Mouse (Mus musculus) midbrain, embryonic 16.5 days (tissue): ENCODE measurements around the gene Fam19a4. TPM values are rescaled to one million over a fixed set of nuclear protein-coding genes. Genes with fewer than 3 reads are reported as not detected.
"Not testable (repeated sequence)": the region's sequence is repeated elsewhere in the genome, so short reads cannot be mapped to it uniquely, and the experiment has no call there.

Experiments
- ATAC-seq: fragments of 200-750 bp; cut with Nextera tagmentation; 2 replicates; pipeline ENCODE4 v1.8.0; 2017; ENCODE audit warnings: moderate TSS enrichment
- H3K27ac ChIP-seq: fragments of 300-500 bp; sonication (generic); 2 replicates; pipeline ENCODE4 v1.5.1; 2014; ENCODE audit warnings: mild to moderate bottlenecking, low read length, mixed read lengths
- H3K27me3 ChIP-seq: fragments of 300-500 bp; sonication (generic); 2 replicates; pipeline ENCODE4 v1.6.1; 2014; ENCODE audit warnings: low read depth, low read length, mixed read lengths; ENCODE audit not compliant: control insufficient read depth, insufficient read depth
- H3K36me3 ChIP-seq: fragments of 300-500 bp; sonication (generic); 2 replicates; pipeline ENCODE4 v1.6.1; 2014; ENCODE audit warnings: mild to moderate bottlenecking, low read length, moderate library complexity, mixed read lengths; ENCODE audit not compliant: control insufficient read depth, insufficient read depth
- H3K4me1 ChIP-seq: fragments of 300-500 bp; sonication (generic); 2 replicates; pipeline ENCODE4 v1.6.1; 2014; ENCODE audit warnings: mild to moderate bottlenecking, low read length, mixed read lengths; ENCODE audit not compliant: control insufficient read depth, insufficient read depth
- H3K4me2 ChIP-seq: fragments of 300-500 bp; sonication (generic); 2 replicates; pipeline ENCODE4 v1.6.1; 2014; ENCODE audit warnings: mild to moderate bottlenecking, low read length, mixed read lengths
- H3K4me3 ChIP-seq: fragments of 300-500 bp; sonication (generic); 2 replicates; pipeline ENCODE4 v1.5.1; 2014; ENCODE audit warnings: low read depth, mild to moderate bottlenecking, low read length, moderate library complexity, mixed read lengths
- H3K9ac ChIP-seq: fragments of 300-500 bp; sonication (generic); 2 replicates; pipeline ENCODE4 v1.6.1; 2014; ENCODE audit warnings: low read depth, low read length, mixed read lengths
- H3K9me3 ChIP-seq: fragments of 300-500 bp; sonication (generic); replicated peaks from 2 replicates; pipeline ENCODE4 v1.6.1; 2014; ENCODE audit warnings: mild to moderate bottlenecking, low read length, mixed read lengths; ENCODE audit not compliant: control insufficient read depth, poor library complexity, severe bottlenecking
- WGBS: fragments of 180-500 bp; shearing (Covaris S2); extraction: QIAGEN DNeasy Blood & Tissue Kit; methylation state at CpG from one replicate; pipeline ENCODE4 v1.1.7; 2014; 5-methylcytosine and 5-hydroxymethylcytosine counted together
- polyA plus RNA-seq: library from polyadenylated mRNA; unstranded; fragments of >200 nt; fragmentation: Nextera tagmentation; extraction: Ambion mirVana; gene quantifications from 2 replicates; pipeline ENCODE4 v1.2.1, GENCODE M21; 2015

The Fam19a4 gene
- polyA plus RNA-seq, 1 experiment from 2014 or later: 6.5 TPM

- Histone ChIP-seq H3K36me3 (no peaks in the 10 kb centered on the region), H3K27ac (no peak overlapping the region), H3K4me3 (no peak overlapping the region), H3K9me3 (no peaks in the 10 kb centered on the region), H3K27me3 (no peaks in the 10 kb centered on the region), H3K4me1 (no peaks in the 10 kb centered on the region), H3K9ac (no peak overlapping the region), H3K4me2 (no peak overlapping the region)
- WGBS: 19% methylated on average over 11 of the region's 11 CpGs
- ATAC-seq: no peak
Measured at GRCm38 (mm10) chr6:97005038-97005437, 55.2 kb downstream of the Fam19a4 start.

- Histone ChIP-seq H3K27me3 (no peaks in the 10 kb centered on the region), H3K4me1 (no peaks in the 10 kb centered on the region), H3K4me3 (no peak overlapping the region), H3K27ac (no peak overlapping the region), H3K9ac (no peak overlapping the region), H3K36me3 (no peaks in the 10 kb centered on the region), H3K4me2 (no peak overlapping the region), H3K9me3 (no peaks in the 10 kb centered on the region)
- no peak for ATAC-seq
- 93% methylated on average over 7 of the region's 7 CpGs for WGBS
Measured at GRCm38 (mm10) chr6:96995556-96996159, 64.6 kb downstream of the Fam19a4 start.

- WGBS: 77% methylated on average over 1 of the region's 1 CpGs
- H3K27me3 ChIP-seq: no peaks in the 10 kb centered on the region
Measured at GRCm38 (mm10) chr6:96991741-96992140, 68.5 kb downstream of the Fam19a4 start.

GRCm38 (mm10) chr6:96977537-96977936 lies 82.7 kb downstream of the Fam19a4 start:
- no peak for ATAC-seq
- H3K27ac ChIP-seq: no peak overlapping the region
- WGBS: 100% methylated on average over 1 of the region's 1 CpGs

More at GRCm38 (mm10) chr6:96991741-96992140, 68.5 kb downstream of the Fam19a4 start:
- Histone ChIP-seq H3K4me2 (no peak overlapping the region), H3K27ac (no peak overlapping the region), H3K36me3 (no peaks in the 10 kb centered on the region), H3K4me3 (no peak overlapping the region), H3K4me1 (no peaks in the 10 kb centered on the region), H3K9ac (no peak overlapping the region), H3K9me3 (no peaks in the 10 kb centered on the region)
- no peak for ATAC-seq

GRCm38 (mm10) chr6:96944796-96945195 lies 115.4 kb downstream of the Fam19a4 start:
- Histone ChIP-seq H3K27ac (no peak overlapping the region), H3K9ac (no peak overlapping the region), H3K36me3 (no peaks in the 10 kb centered on the region), H3K4me1 (no peaks in the 10 kb centered on the region), H3K4me3 (no peak overlapping the region), H3K9me3 (no peaks in the 10 kb centered on the region), H3K4me2 (no peak overlapping the region), H3K27me3 (no peaks in the 10 kb centered on the region)
- WGBS: 58% methylated on average over 2 of the region's 2 CpGs
- no peak for ATAC-seq

More at GRCm38 (mm10) chr6:96977537-96977936, 82.7 kb downstream of the Fam19a4 start:
- Histone ChIP-seq H3K9me3 (no peaks in the 10 kb centered on the region), H3K27me3 (no peaks in the 10 kb centered on the region), H3K4me3 (no peak overlapping the region), H3K36me3 (no peaks in the 10 kb centered on the region), H3K9ac (no peak overlapping the region), H3K4me2 (no peak overlapping the region), H3K4me1 (no peaks in the 10 kb centered on the region)

GRCm38 (mm10) chr6:96935776-96936175 lies 124.4 kb downstream of the Fam19a4 start:
- no peak for ATAC-seq
- H3K9ac ChIP-seq: no peak overlapping the region
- WGBS: 60% methylated on average over 1 of the region's 1 CpGs
- H3K4me1 ChIP-seq: no peaks in the 10 kb centered on the region
- H3K36me3 ChIP-seq: no peaks in the 10 kb centered on the region
- no peak overlapping the region for H3K4me2 ChIP-seq
- H3K27me3 ChIP-seq: no peaks in the 10 kb centered on the region
- H3K9me3 ChIP-seq: no peaks in the 10 kb centered on the region
- no peak overlapping the region for H3K27ac ChIP-seq
- no peak overlapping the region for H3K4me3 ChIP-seq

- Histone ChIP-seq H3K4me2 (no peak overlapping the region), H3K9ac (no peak overlapping the region), H3K4me1 (no peaks in the 10 kb centered on the region), H3K27me3 (no peaks in the 10 kb centered on the region), H3K27ac (no peak overlapping the region), H3K36me3 (no peaks in the 10 kb centered on the region), H3K4me3 (no peak overlapping the region), H3K9me3 (no peaks in the 10 kb centered on the region)
- WGBS: 34% methylated on average over 8 of the region's 8 CpGs
- ATAC-seq: 0 out of 2 replicates have a peak, but pooled peaks have one; percentile 28
Measured at GRCm38 (mm10) chr6:96909061-96909480, 151.1 kb downstream of the Fam19a4 start.

- not testable (repeated sequence) for ATAC-seq, H3K4me3 ChIP-seq, H3K9ac ChIP-seq, H3K4me1 ChIP-seq, H3K36me3 ChIP-seq, H3K27ac ChIP-seq, H3K27me3 ChIP-seq, H3K4me2 ChIP-seq, H3K9me3 ChIP-seq
- WGBS: 93% methylated on average over 18 of the region's 18 CpGs
Measured at GRCm38 (mm10) chr6:96877105-96877504, 183.1 kb downstream of the Fam19a4 start.

GRCm38 (mm10) chr6:96876651-96877050 lies 183.6 kb downstream of the Fam19a4 start:
- not testable (repeated sequence) for H3K27ac ChIP-seq, H3K4me2 ChIP-seq, H3K27me3 ChIP-seq, H3K9ac ChIP-seq, H3K4me3 ChIP-seq, H3K4me1 ChIP-seq, H3K36me3 ChIP-seq, ATAC-seq, H3K9me3 ChIP-seq
- 95% methylated on average over 13 of the region's 13 CpGs for WGBS
